Mouse (Mus musculus): ENCODE measurements around the gene Ccdc89.

Gene Ccdc89

DNA sequence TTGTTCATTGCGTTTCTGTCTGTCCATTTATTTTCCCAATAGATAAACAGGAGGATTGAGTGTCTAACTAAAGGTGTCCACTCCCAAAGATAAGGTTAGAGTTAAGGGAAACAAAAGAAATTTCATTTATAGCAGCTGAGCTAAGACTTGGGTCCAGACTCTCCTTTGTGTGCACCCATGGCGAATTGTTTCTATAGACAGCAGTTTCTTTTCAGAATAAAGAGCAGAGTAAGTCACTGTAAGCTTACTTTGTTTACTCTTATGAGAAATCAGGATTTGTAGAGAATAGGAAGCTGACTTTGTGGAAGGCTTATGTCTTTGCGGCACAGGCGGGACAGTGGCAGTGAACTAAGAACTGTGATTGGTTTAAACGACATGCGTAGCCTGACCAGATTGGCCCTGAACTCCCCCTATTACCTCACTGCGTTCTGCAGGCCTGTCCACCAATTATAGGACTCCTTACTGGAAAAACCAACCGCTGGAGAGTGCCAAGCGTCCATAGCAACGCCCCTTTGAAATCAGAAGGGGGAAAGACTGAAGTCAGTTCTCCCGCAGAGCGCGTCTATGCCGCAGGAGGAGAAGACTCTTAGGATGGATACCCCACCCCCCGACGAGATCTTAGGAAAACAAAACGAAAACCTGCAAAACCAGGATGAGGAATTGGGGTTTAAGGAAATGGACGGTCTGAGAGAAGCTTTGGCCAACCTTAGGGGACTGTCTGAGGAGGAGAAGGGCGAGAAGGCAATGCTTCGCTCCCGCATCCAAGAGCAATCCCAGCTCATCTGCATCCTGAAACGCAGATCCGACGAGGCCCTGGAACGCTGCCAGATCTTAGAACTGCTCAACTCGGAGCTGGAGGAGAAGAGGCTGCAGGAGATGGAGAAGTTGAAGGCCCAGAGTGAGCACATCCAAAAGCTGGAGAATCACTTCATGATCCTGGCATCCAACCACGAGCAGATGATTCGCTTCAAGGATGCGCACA lies at the start of gene Ccdc89:
Gene Ccdc89 (plus strand): TSS at position 558 of the 982 bp plus-strand sequence.
- peak; percentile 36 for DNase-seq (ENCODE audit: low spot score)

DNA sequence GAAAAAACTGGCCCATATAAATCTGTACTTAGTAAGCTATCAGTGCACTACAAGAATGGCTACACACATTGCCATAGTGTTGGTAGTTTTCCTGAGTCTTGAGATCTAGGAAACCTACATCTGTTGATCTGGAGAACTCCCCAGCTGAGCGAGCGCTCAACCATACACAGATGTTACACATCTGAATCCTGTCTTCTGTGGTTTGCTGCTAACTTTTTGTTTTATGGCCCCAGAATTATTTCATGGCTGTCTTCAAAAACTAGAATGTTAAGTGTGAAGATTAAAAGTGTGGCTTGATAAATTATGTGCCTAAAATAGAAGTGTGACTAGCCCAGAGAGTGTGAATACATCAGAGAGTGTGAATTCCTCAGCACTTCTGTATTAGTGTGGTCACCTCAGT lies 42.0 kb upstream of the Ccdc89 start:
- DNase-seq (ENCODE audit: low spot score), result no peak

DNA sequence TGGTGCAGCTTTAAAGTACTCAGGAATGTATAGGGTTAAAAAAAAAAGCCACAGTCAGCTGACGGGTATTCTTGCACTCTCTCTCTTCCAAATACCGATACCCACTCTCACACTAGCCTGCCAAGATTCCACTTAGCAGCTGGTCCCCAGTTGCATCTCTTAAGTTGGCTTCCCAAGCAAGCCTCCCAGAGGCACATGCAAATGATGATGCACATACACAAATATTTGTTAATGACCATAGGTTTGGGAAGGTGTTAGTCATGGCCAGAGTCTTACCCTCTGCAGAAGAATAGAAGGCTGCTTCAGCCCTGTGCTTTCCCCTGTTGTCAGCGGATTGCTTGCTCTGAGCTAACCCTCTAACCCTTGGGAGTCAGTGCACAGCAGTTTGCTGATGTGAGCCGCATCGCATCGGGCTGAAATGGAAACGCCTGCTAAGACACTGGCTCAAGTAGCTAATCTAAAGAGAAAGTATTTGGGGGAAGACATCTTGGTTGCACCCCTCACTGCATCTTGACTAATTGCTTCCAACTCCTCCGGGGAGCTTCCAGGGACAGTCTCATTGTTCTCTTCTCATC lies 39.4 kb upstream of the Ccdc89 start:
- no peak for DNase-seq (ENCODE audit: low spot score)

DNA sequence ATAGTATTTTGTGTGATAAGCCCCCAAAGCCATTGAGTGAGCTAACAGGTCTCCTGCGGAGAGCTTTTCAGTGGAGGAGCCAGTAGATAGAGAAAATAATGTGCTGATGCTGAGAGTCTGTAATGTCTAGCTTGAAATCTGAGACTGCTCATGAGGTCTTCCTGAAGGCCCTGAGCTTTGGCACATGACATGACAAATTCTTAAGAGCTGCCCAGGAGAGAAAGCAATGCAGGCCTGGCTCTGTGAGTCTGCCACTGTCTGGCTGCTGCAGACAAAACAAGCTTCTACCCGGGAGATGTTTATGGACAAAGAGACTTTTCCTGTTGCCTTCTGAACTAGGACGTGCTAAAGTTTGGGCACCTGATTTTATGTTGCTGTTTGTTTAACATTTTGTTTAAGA lies 36.6 kb upstream of the Ccdc89 start:
- DNase-seq (ENCODE audit: low spot score), result no peak

DNA sequence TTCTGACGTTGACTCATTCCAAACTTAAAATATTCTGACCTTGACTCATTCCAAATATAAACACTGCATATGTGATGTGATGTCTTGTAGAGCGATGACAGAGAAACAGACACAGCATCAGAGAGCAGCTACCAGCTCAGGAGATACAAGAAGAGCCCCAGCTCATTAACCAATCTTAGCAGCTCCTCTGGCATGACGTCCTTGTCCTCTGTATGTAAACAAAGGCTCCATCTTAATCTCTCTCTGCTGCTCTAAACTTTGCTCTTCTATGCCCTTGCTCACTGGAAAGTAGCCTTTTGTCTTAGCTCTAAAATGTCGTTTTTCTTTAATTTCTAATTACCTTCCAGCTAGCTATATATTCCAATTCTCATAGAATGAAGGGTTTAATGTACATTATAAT lies 31.3 kb upstream of the Ccdc89 start:
- DNase-seq (ENCODE audit: low spot score), result no peak

DNA sequence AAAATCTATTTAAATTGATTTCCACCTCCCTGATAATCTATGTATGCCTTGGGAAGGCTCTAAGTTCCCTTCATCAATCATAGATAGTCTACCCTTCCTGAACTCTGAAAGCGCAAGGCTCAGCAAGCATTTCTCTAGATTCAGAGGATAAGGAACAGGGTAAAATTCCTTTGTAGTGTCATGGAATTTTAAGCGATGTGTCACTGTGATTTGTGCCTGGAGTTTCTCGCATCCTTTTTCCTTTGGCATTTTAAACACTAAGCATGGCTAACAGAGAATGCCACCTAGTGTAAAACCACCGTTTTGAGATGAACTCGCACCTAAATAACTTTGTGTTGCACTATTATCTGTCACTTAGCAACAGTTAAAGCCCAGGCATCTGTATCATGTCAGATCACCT lies 30.4 kb upstream of the Ccdc89 start:
- no peak for DNase-seq (ENCODE audit: low spot score)

DNA sequence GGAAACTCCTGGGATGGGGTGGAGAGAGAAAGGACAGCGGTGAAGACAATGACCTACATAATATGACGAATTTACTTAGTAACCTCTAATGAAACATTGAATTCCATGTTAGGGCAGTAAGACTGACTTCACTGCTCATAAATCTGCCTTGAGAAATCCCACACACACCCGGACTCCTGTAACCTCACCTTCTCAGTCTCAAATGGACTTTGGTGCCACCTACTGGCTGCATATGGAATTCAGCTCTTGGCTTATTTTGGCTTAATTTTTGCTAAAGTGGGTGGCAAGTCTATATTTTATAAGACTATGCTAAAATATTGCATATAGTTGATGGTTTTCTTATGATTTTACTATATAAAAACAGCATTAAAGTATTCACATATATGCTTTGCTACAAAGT lies 16.4 kb upstream of the Ccdc89 start:
- DNase-seq (ENCODE audit: low spot score), result peak; percentile 18

DNA sequence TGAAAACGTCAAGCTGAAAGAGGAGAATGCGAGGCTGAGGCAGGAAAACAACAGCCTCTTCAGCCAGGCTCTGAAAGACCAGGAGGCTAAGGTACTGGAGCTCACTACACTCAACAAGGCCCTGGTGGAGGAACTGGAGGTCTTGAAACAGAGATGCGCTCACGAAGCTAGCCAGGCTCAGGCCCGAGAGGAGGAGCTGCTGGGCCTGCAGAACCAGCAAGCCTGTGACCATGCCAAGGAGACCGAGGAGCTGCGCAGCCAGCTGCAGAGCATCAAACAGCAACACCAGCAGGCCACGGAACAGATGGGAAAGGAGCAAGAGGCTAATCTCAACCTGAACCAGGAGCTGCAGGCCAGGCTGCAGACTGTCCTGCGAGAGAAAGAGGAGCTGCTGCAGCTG lies 629 bp downstream of the Ccdc89 start:
- no peak for DNase-seq (ENCODE audit: low spot score)

DNA sequence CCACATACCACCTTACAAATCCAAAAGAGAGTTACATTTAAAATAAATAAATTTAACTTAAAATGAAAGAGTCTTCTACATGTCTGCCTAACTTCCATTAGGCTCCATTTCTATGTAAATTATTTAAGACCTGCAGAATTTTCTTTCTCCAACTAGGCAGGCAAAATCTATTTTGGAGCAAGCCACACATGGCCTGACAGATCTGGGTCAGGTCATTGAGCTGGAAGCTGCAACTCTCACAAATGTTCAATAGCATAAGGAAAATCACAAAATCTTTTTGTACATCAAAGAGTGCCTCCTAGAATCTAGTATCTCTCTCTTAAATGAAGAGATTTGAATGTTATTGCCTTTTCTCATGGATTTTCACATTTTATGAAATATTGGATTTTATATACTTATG lies 5.8 kb downstream of the Ccdc89 start:
- DNase-seq (ENCODE audit: low spot score), result no peak

DNA sequence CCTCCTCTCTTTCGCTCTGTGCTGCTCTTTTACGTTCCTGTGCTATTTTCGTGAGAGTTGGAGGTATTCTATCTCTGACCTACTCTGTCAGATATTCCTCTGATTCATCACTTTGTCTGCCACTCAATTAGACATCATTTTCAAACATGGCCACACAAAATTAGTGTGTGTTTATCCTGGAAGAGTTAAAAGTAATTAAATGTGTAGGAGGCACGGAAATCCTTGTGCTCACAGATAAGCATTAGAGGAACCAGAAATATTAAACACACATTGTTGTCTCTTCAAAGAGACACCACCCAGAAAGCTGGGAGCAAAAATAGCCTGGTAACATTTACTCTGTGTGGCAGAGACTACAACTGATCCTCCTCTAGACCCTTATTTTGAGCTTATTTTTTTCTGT lies 13.7 kb downstream of the Ccdc89 start:
- DNase-seq (ENCODE audit: low spot score), result no peak

DNA sequence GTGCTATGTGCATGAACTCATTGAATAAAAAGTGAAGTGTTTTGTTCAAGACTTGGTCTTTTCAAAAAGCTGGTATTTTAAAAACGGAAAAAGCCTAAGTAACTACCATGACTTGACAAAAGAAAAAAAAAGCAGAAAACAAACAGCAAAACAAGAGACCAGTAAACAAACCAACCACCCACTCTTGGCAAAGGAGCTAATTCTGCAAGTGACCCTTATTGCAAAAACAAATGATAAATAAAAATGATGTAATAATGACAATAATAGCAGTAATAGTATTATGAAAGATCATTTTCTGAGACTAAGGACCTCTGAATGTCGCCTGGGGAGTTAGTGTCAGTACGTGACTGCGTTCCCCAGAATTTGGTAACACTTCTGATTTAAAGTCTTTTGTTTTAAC lies 15.7 kb downstream of the Ccdc89 start:
- no peak for DNase-seq (ENCODE audit: low spot score)

DNA sequence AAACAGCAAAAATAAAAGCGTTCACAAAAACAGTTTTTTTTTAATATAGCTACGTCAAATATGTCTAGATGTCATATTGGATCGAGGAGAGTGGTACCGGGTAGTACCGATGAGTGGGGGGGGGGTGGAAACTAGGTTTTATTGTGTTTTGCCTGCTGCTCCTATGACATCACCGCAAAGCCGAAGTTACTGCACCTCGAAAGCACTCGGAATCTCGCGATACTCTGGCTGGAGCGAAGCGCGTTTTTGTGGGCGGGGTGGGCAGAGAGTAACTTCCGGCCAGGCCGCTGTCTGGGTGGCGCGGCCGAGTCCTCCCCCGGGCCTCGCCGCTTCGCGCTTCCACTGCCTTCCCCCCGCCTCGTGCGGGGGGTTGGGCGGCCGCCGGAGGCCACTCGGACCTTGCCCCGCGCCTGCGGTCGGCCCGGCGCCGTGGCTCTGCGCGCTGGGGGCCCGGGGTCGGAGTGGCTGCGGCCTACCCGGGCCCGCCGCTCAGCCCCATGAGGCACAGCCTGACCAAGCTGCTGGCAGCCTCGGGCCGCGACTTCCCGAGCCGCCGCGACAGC lies 16.2 kb downstream of the Ccdc89 start, which contains the start of gene Crebzf:
Gene Crebzf (plus strand): TSS at position 212 of the 563 bp plus-strand sequence.
- peak; percentile 76 for DNase-seq (ENCODE audit: low spot score)

DNA sequence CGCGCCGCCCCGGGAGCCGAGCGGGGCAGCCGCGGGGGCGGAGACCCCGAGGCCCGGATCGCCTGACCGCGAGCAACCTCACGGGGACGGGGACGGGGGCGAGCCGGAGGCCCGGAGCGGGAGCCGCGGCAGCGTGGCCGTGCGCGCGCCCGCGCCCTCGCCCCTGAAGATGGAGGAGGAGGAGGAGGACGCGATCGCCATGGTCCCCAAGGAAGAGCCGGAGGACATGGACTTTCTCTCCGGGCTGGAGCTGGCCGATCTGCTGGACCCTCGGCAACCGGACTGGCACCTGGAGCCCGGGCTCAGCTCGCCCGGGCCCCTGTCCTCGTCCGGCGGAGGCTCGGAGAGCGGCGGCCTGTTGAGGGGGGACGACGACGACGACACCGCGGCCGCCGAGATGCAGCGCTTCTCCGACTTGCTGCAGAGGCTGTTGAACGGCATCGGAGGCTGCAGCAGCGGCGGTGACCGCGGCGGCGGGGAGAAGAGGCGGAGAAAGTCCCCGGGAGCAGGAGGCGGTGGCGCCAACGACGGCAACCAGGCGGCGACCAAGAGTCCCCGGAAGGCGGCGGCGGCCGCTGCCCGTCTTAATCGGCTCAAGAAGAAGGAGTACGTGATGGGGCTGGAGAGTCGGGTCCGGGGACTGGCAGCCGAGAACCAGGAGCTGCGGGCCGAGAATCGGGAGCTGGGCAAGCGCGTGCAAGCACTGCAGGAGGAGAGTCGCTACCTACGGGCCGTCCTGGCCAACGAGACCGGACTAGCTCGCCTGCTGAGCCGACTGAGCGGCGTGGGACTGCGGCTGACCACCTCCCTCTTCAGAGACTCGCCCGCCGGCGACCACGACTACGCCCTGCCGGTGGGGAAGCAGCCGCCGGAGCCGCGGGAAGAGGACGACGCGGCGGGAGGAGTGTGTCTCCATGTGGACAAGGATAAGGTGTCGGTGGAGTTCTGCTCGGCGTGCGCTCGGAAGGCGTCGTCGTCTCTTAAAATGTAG lies 17.0 kb downstream of the Ccdc89 start:
- peak; percentile 50 for DNase-seq (ENCODE audit: low spot score)

DNA sequence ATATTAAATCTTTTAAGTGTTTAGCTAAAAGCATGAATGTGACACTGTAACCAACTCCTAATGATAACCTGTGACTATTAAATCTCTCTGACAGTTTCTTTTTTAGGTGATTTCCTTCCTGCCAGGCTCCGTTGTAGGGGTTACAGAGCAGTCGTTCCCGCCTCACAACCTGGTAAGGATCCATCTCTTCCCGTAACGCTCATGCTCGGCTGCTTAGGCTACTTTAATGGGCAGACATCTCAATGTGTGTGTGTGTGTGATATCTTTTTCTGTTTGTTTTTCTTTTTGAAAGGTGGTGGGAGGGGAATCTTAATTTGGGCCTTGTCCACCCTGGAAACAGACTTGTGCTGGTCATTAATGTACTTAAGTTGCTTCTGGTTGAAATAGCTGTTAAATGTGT lies 17.8 kb downstream of the Ccdc89 start:
- DNase-seq (ENCODE audit: low spot score), result no peak

DNA sequence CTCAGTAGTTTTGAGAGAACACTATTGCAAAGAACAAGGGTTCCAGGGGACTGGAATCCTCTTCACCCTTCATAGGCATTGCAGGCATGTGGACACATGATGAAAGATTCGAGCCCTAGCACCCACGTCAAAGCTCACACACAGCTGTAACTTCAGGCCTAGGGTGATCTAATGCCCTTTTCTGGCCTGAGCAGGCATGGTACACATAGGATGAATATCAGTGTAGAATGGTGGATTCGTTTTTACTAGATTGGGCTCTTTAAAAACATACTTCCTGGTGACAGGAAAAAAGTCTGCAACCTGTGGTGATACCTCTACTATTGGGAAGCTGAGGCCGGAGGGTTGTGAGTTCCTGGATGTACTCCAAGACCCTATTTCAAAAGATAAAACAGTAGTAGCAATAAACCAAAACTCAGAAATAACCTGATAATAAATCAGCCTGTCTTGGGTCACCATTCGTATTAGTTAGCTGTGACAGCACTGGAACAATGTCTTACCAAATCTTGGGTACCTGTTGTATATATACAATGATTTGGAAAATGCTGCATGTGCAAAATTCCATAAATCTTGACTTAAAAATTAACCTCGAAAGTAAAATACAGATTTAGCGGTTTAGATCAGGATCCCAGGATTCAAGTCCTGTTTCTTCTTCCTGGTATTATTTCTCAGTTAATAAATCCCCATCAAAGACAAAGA lies 29.9 kb downstream of the Ccdc89 start:
- DNase-seq (ENCODE audit: low spot score), result no peak

DNA sequence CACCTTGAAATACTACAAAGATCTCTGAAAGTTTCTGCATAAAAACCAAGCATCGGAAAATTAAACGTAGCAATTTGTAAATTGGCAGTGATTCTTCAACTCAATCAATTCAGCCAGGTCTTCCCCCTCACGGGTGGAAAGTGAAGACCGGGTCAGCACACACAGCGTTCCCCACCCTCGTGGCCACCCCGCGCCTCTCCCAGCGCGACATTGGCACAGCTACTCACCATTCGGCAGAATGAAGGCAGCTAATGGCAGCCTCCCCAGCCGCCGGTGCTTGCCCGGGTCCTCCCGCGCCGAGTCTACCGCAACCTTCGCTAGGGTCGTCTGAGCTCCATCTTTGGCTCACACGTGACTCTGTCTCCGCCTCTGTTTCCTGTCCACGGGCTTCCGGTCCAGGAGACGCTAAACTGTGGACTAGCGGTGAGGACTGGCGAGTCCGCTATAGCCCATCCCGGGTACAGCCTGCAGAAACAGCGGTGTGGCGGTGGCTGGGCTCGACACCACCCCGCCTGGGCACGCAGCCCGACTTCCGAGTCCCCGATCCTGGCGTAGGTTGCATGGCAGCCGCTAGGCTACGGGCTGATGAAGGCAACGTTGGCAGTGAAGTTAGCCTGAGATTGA lies 30.6 kb downstream of the Ccdc89 start, which contains the start of gene Tmem126a:
Gene Tmem126a (minus strand): TSS at position 385 of the 624 bp plus-strand sequence.
- peak; percentile 59 for DNase-seq (ENCODE audit: low spot score)

DNA sequence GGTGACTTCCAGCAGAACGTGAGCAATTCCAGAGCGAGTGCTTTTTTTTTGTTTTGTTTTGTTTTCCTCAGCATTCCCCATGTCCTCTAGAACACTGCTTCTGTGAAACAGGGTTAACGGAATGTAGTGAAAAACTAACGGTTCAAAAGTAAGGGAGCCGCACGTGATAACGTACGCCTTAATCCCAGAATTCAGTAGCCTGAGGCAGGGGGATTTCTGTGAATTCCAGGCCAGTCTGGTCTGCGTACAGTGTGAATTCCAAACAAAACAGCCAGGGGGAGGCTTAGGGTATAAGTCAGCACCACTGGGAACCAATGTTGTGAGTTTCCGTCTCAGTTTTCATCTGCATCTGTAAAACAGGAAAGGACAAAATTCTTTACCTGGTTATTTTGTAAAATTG lies 31.1 kb downstream of the Ccdc89 start:
- DNase-seq (ENCODE audit: low spot score), result no peak

DNA sequence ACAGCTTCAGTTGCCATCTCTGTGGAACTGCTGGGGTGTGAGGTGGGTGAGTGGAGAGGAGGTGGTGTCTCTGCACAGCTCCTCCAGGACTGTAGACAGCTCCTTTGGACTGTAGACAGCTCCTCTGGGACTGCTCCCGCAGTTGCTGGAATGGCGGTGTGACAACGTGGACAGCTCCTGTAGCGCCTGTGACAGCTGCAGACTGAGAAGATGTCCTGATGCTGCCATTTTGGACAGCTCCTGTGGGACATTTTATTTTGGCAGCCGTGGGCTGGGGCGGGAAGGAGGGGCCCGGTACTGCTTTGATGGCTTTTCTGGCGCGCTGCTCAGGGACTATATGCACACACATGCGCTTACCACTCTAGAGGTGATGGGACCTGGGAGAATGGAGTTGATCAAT lies 34.0 kb downstream of the Ccdc89 start:
- no peak for DNase-seq (ENCODE audit: low spot score)

DNA sequence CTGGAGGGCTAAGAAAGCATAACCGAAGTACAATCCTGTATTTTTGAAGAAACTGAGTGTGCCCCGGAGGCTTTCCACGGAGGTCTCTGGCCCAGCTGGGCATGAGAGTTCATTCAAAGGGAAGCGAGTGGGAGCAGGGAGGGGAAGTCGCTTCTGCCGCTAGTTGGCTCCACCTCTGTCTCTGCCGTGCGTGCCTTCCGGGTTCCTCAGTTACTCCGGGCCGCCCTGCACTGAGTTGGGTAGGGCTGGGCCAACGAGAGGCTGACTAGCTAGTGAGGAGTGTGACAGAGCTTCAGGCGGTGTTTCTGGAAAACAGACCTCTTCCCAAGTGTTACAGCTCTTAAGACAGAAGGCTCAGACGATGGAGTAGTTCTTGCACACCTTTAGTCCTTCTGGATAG lies 34.6 kb downstream of the Ccdc89 start:
- no peak for DNase-seq (ENCODE audit: low spot score)

DNA sequence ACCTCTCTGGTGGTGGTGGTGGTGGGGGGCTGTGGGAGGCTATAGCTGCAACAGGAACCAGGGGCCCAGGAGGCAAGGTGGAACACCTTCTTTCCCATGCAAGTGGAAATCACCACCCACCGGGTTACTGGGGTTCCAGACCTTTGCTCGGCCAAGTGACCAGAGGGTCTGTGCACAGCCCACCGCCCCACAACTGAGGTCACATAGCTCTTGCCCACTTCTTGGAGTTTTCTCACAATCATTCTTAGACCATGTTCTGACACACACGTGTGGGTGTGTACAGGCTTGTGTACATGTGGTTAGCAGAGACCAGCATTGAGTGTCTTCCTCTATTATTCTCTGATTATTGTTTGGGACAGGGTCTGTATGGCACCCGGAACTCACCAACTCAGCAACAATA lies 35.1 kb downstream of the Ccdc89 start:
- DNase-seq (ENCODE audit: low spot score), result no peak

DNA sequence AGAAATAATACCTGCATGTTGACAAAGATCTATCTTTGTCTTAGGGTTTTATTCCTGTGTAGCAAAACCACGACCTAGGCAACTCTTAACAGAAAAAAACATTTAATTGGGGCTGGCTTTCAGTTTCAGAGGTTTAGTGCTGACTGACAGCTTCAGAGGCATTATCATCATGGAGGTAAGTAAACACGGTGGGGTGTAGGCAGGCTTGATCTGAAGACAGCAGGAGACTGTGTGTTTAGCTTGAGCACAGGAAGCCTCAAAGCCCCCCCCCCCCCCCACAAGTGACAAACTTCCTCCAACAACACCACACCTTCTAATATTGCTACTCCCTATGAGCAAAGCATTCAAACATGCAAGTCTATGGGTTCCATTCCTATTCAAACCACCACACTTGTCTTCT lies 47.1 kb downstream of the Ccdc89 start:
- no peak for DNase-seq (ENCODE audit: low spot score)

Measured in ovary, postnatal 10 days (tissue).